Mouse (Mus musculus): ENCODE measurements around the gene Gys1. TPM values are rescaled to one million over a fixed set of nuclear protein-coding genes. Genes with fewer than 3 reads are reported as not detected.

The Gys1 gene
- total RNA-seq, 2 experiments from 2014 or later: 18.2 to 19.2 TPM

GRCm38 (mm10) chr7:45417962-45418492 lies 16.6 kb upstream of the Gys1 start:
- H3K4me3 ChIP-seq: no peak overlapping the region
- no peak for DNase-seq (ENCODE audit: extremely low spot score in 1 of 2, low spot score in 2 of 2)
- H3K27ac ChIP-seq: no peak overlapping the region
- no peak for TF ChIP-seq CTCF (IDR thresholded peaks at IDR 0.05)
- intact Hi-C loops (cut with DNase I): no loop called here

- H3K27ac ChIP-seq: no peak overlapping the region
- TF ChIP-seq CTCF (IDR thresholded peaks at IDR 0.05): no peak
- no peak overlapping the region for H3K4me3 ChIP-seq
- intact Hi-C loops (cut with DNase I): no loop called here
- no peak for DNase-seq (ENCODE audit: extremely low spot score in 1 of 2, low spot score in 2 of 2)
Observed at GRCm38 (mm10) chr7:45419859-45420614, 14.6 kb upstream of the Gys1 start.

GRCm38 (mm10) chr7:45420615-45420919 lies 14.1 kb upstream of the Gys1 start, which contains the start of gene Lhb:
Lhb (plus strand) TSS chr7:45420820.
- no peak for DNase-seq (ENCODE audit: extremely low spot score in 1 of 2, low spot score in 2 of 2)
- Histone ChIP-seq H3K27ac (no peak within 1 kb of the TSS), H3K4me3 (no peak within 1 kb of the TSS)
- TF ChIP-seq CTCF (IDR thresholded peaks at IDR 0.05): no peak
- intact Hi-C loops (cut with DNase I): no loop called here

- TF ChIP-seq CTCF (IDR thresholded peaks at IDR 0.05): no peak
- DNase-seq (ENCODE audit: extremely low spot score in 1 of 2, low spot score in 2 of 2): no peak
- Histone ChIP-seq H3K4me3 (no peak overlapping the region), H3K27ac (no peak overlapping the region)
- intact Hi-C loops (cut with DNase I): no loop called here
Observed at GRCm38 (mm10) chr7:45421194-45421593, 13.4 kb upstream of the Gys1 start.

GRCm38 (mm10) chr7:45426556-45426955 lies 8.1 kb upstream of the Gys1 start:
- TF ChIP-seq CTCF (IDR thresholded peaks at IDR 0.05): no peak
- Histone ChIP-seq H3K27ac (no peak overlapping the region), H3K4me3 (no peak overlapping the region)
- no peak for DNase-seq (ENCODE audit: extremely low spot score in 1 of 2, low spot score in 2 of 2)
- intact Hi-C loops (cut with DNase I): no loop called here

- peak overlapping the region; percentile 89 for H3K4me3 ChIP-seq
- intact Hi-C loops (cut with DNase I): no loop called here
- peak overlapping the region; percentile 74 for H3K27ac ChIP-seq
- TF ChIP-seq CTCF (IDR thresholded peaks at IDR 0.05): no peak
- DNase-seq (ENCODE audit: extremely low spot score in 1 of 2, low spot score in 2 of 2): no peak
Observed at GRCm38 (mm10) chr7:45433835-45434202, 825 bp upstream of the Gys1 start.

- no peak for TF ChIP-seq CTCF (IDR thresholded peaks at IDR 0.05)
- DNase-seq (ENCODE audit: extremely low spot score in 1 of 2, low spot score in 2 of 2): no peak
- intact Hi-C loops (cut with DNase I): no loop called here
- H3K27ac ChIP-seq: peak overlapping the region; percentile 74
- H3K4me3 ChIP-seq: peak overlapping the region; percentile 65
Observed at GRCm38 (mm10) chr7:45435038-45435437, 394 bp downstream of the Gys1 start.

GRCm38 (mm10) chr7:45436444-45436843 lies 1.8 kb downstream of the Gys1 start:
- no peak for TF ChIP-seq CTCF (IDR thresholded peaks at IDR 0.05)
- H3K27ac ChIP-seq: no peak overlapping the region
- DNase-seq (ENCODE audit: extremely low spot score in 1 of 2, low spot score in 2 of 2): no peak
- intact Hi-C loops (cut with DNase I): no loop called here
- no peak overlapping the region for H3K4me3 ChIP-seq

- no peak for TF ChIP-seq CTCF (IDR thresholded peaks at IDR 0.05)
- Histone ChIP-seq H3K27ac (no peak overlapping the region), H3K4me3 (no peak overlapping the region)
- intact Hi-C loops (cut with DNase I): no loop called here
- no peak for DNase-seq (ENCODE audit: extremely low spot score in 1 of 2, low spot score in 2 of 2)
Observed at GRCm38 (mm10) chr7:45437046-45437445, 2.4 kb downstream of the Gys1 start.

GRCm38 (mm10) chr7:45437521-45438276 lies 3.1 kb downstream of the Gys1 start, which contains the start of gene Ruvbl2:
Ruvbl2 (minus strand) TSS chr7:45438096.
- peak within 1 kb of the TSS; percentile 14; the same call in 1 of the 2 replicates for H3K4me3 ChIP-seq

GRCm38 (mm10) chr7:45443526-45444420 lies 9.1 kb downstream of the Gys1 start:
- no peak overlapping the region for H3K27ac ChIP-seq
- no peak for TF ChIP-seq CTCF (IDR thresholded peaks at IDR 0.05)
- DNase-seq (ENCODE audit: extremely low spot score in 1 of 2, low spot score in 2 of 2): no peak
- H3K4me3 ChIP-seq: no peak overlapping the region
- intact Hi-C loops (cut with DNase I): no loop called here

More at GRCm38 (mm10) chr7:45437521-45438276, 3.1 kb downstream of the Gys1 start, which contains the start of gene Ruvbl2:
- H3K27ac ChIP-seq: no peak within 1 kb of the TSS
- intact Hi-C loops (cut with DNase I): no loop called here
- DNase-seq (ENCODE audit: extremely low spot score in 1 of 2, low spot score in 2 of 2): no peak
- TF ChIP-seq CTCF (IDR thresholded peaks at IDR 0.05): peak; percentile 32

All from left cerebral cortex, adult 2 months (tissue).